Mouse (Mus musculus): ENCODE results near the gene Gm5039.

GRCm38 (mm10) chr12:88314556-88314955, 9.3 kb downstream of the Gm5039 start:
- no peak for TF ChIP-seq POLR2A (IDR thresholded peaks at IDR 0.05; ENCODE audit: borderline replicate concordance, insufficient read depth, low read length)
- no peak for TF ChIP-seq CTCF (IDR thresholded peaks at IDR 0.05; ENCODE audit: borderline replicate concordance, insufficient read depth, low read depth, low read length)
